Mouse (Mus musculus) kidney, postnatal 0 days (tissue): ENCODE measurements around the gene Zfp276. TPM values are rescaled to one million over a fixed set of nuclear protein-coding genes. Genes with fewer than 3 reads are reported as not detected.

ENCODE experiments used
- ATAC-seq: fragments of 200-750 bp; cut with Nextera tagmentation; replicated peaks from 2 replicates; pipeline ENCODE4 v1.8.0; 2017; ENCODE audit warnings: low read depth, moderate number of reproducible peaks, moderate TSS enrichment, moderate library complexity; ENCODE audit not compliant: low FRiP score
- DNase-seq: peaks from one replicate; pipeline ENCODE4 v3.0.0-alpha.2; 2016; ENCODE audit warnings: low spot score
- H3K27ac ChIP-seq: fragments of 300-500 bp; sonication (generic); 2 replicates; pipeline ENCODE4 v1.5.1; 2014; ENCODE audit warnings: mild to moderate bottlenecking
- H3K27me3 ChIP-seq: fragments of 300-500 bp; sonication (generic); 2 replicates; pipeline ENCODE4 v1.6.1; 2014; ENCODE audit warnings: low read length, mixed read lengths; ENCODE audit not compliant: insufficient read depth
- H3K36me3 ChIP-seq: fragments of 300-500 bp; sonication (generic); 2 replicates; pipeline ENCODE4 v1.6.1; 2014; ENCODE audit warnings: low read length, mixed read lengths; ENCODE audit not compliant: insufficient read depth
- H3K4me1 ChIP-seq: fragments of 300-500 bp; sonication (generic); replicated peaks from 2 replicates; pipeline ENCODE4 v1.6.1; 2014; ENCODE audit warnings: antibody characterized with exemption, low read length, mixed read lengths; ENCODE audit not compliant: insufficient read depth
- H3K4me2 ChIP-seq: fragments of 300-500 bp; sonication (generic); 2 replicates; pipeline ENCODE4 v1.6.1; 2014; ENCODE audit warnings: mild to moderate bottlenecking, low read length, moderate library complexity, mixed read lengths
- H3K4me3 ChIP-seq: fragments of 300-500 bp; sonication (generic); replicated peaks from 2 replicates; pipeline ENCODE4 v1.5.1; 2014; ENCODE audit warnings: low read depth, low read length
- H3K9ac ChIP-seq: fragments of 300-500 bp; sonication (generic); 2 replicates; pipeline ENCODE4 v1.6.1; 2014; ENCODE audit warnings: low read depth, low read length
- H3K9me3 ChIP-seq: fragments of 300-500 bp; sonication (generic); replicated peaks from 2 replicates; pipeline ENCODE4 v1.6.1; 2016; ENCODE audit warnings: low read length, inconsistent platforms, mixed read lengths
- CTCF ChIP-seq: IDR thresholded peaks from 2 replicates; pipeline ENCODE4 v1.5.1; 2016; ENCODE audit warnings: antibody characterized with exemption, low read depth, mild to moderate bottlenecking, moderate library complexity
- WGBS: fragments of 180-500 bp; shearing (Covaris S2); extraction: QIAGEN DNeasy Blood & Tissue Kit; methylation state at CpG from one replicate; pipeline ENCODE4 v1.1.7; 2014; 5-methylcytosine and 5-hydroxymethylcytosine counted together
- polyA plus RNA-seq: library from polyadenylated mRNA; unstranded; fragments of >200 nt; fragmentation: Nextera tagmentation; extraction: Ambion mirVana; gene quantifications from 2 replicates; pipeline ENCODE4 v1.2.1, GENCODE M21; 2015

Gene Zfp276
- 13.1 and 15.0 TPM in 2 replicates for polyA plus RNA-seq

- peak within 1 kb of the TSS; percentile 65 for H3K27ac ChIP-seq
- peak within 1 kb of the TSS; percentile 83 for H3K9ac ChIP-seq
- no peaks in the 10 kb centered on the region for H3K9me3 ChIP-seq
- under 1% methylated on average over 93 of the region's 99 CpGs for WGBS
- peaks cover 31% of the 10 kb centered on the region for H3K36me3 ChIP-seq
- ATAC-seq: peak; percentile 95
- H3K27me3 ChIP-seq: no peaks in the 10 kb centered on the region
- peak; percentile 89 for DNase-seq
- no peak for TF ChIP-seq CTCF
- H3K4me1 ChIP-seq: peaks cover 17% of the 10 kb centered on the region
- H3K4me3 ChIP-seq: peak within 1 kb of the TSS; percentile 86
- H3K4me2 ChIP-seq: peak within 1 kb of the TSS; percentile 83
These were observed at the start of gene Zfp276, which contains the start of gene Vps9d1 for GRCm38 (mm10) chr8:123254099-123254885. TSS of gene Zfp276 (plus strand) at chr8:123254195. TSS of gene Vps9d1 (minus strand) at chr8:123254348.

GRCm38 (mm10) chr8:123211876-123212275, 42.1 kb upstream of the Zfp276 start:
- WGBS: 31% methylated on average over 10 of the region's 10 CpGs
- peaks cover 14% of the 10 kb centered on the region for H3K4me1 ChIP-seq
- peaks cover 17% of the 10 kb centered on the region for H3K36me3 ChIP-seq
- ATAC-seq (no peak), DNase-seq (no peak)
- H3K27me3 ChIP-seq: no peaks in the 10 kb centered on the region
- H3K4me2 ChIP-seq: peak overlapping the region; percentile 88
- no peak for TF ChIP-seq CTCF
- H3K27ac ChIP-seq: peak overlapping the region; percentile 80
- no peaks in the 10 kb centered on the region for H3K9me3 ChIP-seq
- peak overlapping the region; percentile 97 for H3K9ac ChIP-seq
- peak overlapping the region; percentile 95 for H3K4me3 ChIP-seq

- WGBS: 1% methylated on average over 73 of the region's 76 CpGs
- Histone ChIP-seq H3K4me1 (peaks cover 14% of the 10 kb centered on the region), H3K36me3 (peaks cover 10% of the 10 kb centered on the region; the same call in 1 of the 2 replicates), H3K27me3 (no peaks in the 10 kb centered on the region), H3K4me3 (peak within 1 kb of the TSS; percentile 95), H3K9me3 (no peaks in the 10 kb centered on the region), H3K4me2 (peak within 1 kb of the TSS; percentile 88), H3K27ac (peak within 1 kb of the TSS; percentile 80), H3K9ac (peak within 1 kb of the TSS; percentile 97)
- DNase-seq (peak; percentile 96), ATAC-seq (peak; percentile 97)
- peak; percentile 77 for TF ChIP-seq CTCF
These were observed 41.5 kb upstream of the Zfp276 start, which contains the start of the genes Chmp1a and Spata33 for GRCm38 (mm10) chr8:123212321-123213117. TSS of gene Chmp1a (minus strand) at chr8:123212763. TSS of gene Spata33 (plus strand) at chr8:123212832.

GRCm38 (mm10) chr8:123213118-123213772, 40.8 kb upstream of the Zfp276 start:
- TF ChIP-seq CTCF: no peak
- H3K27ac ChIP-seq: peak overlapping the region; percentile 78
- peak overlapping the region; percentile 88 for H3K4me2 ChIP-seq
- WGBS: 6% methylated on average over 22 of the region's 22 CpGs
- peak overlapping the region; percentile 95 for H3K4me3 ChIP-seq
- H3K9me3 ChIP-seq: no peaks in the 10 kb centered on the region
- peaks cover 14% of the 10 kb centered on the region for H3K4me1 ChIP-seq
- 0 out of 2 replicates have a peak, but pooled peaks cover 3% of the 10 kb centered on the region for H3K36me3 ChIP-seq
- peak; percentile 21; the same call in 1 of the 2 replicates for ATAC-seq
- peak; percentile 29 for DNase-seq
- H3K9ac ChIP-seq: peak overlapping the region; percentile 97
- no peaks in the 10 kb centered on the region for H3K27me3 ChIP-seq

GRCm38 (mm10) chr8:123215430-123215829, 38.6 kb upstream of the Zfp276 start:
- Histone ChIP-seq H3K36me3 (no peaks in the 10 kb centered on the region), H3K9me3 (no peaks in the 10 kb centered on the region), H3K4me2 (no peak overlapping the region), H3K4me1 (peaks cover 14% of the 10 kb centered on the region), H3K27ac (no peak overlapping the region), H3K9ac (no peak overlapping the region), H3K4me3 (no peak overlapping the region), H3K27me3 (no peaks in the 10 kb centered on the region)
- TF ChIP-seq CTCF: no peak
- 70% methylated on average over 3 of the region's 3 CpGs for WGBS
- ATAC-seq: no peak
- no peak for DNase-seq
